Mouse (Mus musculus): Measurements from ENCODE around the gene Pafah1b1. TPM values are rescaled to one million over a fixed set of nuclear protein-coding genes. Genes with fewer than 3 reads are reported as not detected.

The Pafah1b1 gene
- polyA plus RNA-seq, 1 experiment: 28.8 TPM

DNA sequence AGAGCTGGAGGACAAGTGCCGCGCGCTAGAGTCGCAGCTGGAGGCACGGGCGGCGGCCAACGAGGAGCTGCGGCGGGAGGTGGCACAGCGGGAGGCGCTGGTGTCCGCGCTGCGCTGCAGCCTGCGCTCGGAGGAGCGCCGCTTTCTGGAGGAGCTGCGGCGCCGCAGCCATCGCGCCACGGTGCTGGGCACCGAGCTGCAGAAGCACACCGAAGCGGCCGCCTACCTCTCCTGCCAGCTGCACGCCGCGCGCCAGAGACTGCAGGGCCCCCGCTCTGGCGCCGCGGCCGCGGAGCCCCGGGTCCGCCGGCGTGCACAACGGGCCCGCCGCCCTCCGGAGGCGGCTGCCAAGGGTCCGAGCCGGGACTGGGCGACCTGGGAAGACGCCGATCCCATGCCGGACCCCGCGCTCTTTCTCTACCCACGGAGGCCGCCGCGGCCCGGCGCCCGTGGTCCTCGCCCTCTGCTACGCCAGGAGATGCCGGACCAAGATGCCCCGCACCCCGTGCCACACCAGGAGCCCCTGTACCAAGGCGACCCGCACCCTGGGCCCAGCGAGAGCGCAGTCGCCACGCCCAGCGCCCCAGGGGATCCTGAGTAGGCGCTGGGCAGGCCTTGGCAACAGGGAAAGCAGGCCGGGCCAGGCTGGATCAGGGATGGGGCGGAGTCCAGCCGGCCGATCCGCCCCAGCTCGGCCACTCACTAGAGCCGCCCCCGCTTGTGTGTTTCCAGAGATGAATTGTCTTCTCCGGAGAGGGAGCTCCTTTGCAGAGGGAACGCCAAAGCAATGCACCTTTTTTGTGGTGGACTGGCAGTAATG, 86.3 kb downstream of the Pafah1b1 start:
- WGBS: under 1% methylated on average over 86 of the region's 86 CpGs
- peak overlapping the region; percentile 83 for H3K4me3 ChIP-seq (replicated peaks; ENCODE audit: extremely low read depth, low read depth, low read length)
- peaks cover 5% of the 10 kb centered on the region for H3K4me1 ChIP-seq (ENCODE audit: control insufficient read depth, insufficient read depth, low read length)
- peak; percentile 76 for DNase-seq
- TF ChIP-seq POLR2A (IDR thresholded peaks at IDR 0.05; ENCODE audit: borderline replicate concordance, extremely low read depth, low read depth, low read length) (0 out of 2 replicates have a peak, but pooled peaks have one; percentile 29), CTCF (IDR thresholded peaks at IDR 0.05; ENCODE audit: insufficient read depth, low read length) (0 out of 2 replicates have a peak, but pooled peaks have one; percentile 18)

DNA sequence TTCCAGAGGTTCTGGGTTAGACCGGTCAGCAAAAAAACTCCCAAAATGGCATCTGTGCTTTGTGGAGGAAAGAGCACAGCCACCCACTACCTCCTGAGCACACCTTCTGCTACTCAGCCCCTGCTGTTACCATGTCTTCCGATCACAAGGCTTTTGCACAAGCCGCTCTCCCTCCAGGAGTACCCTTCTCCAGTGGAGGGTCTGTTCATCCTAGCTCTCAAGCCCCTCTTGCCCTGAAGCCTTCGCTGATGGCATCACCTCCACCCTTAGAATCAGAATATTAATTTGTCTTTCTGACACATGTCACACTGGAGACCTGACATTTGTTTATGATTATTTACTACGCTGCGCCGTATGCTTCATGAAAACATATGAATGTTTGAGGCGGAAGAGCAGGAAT, 87.0 kb downstream of the Pafah1b1 start:
- H3K4me3 ChIP-seq (replicated peaks; ENCODE audit: extremely low read depth, low read depth, low read length): peak overlapping the region; percentile 83
- no peak for DNase-seq
- no peak for TF ChIP-seq POLR2A (IDR thresholded peaks at IDR 0.05; ENCODE audit: borderline replicate concordance, extremely low read depth, low read depth, low read length)
- TF ChIP-seq CTCF (IDR thresholded peaks at IDR 0.05; ENCODE audit: insufficient read depth, low read length): no peak
- 16% methylated on average over 8 of the region's 8 CpGs for WGBS
- H3K4me1 ChIP-seq (ENCODE audit: control insufficient read depth, insufficient read depth, low read length): peaks cover 5% of the 10 kb centered on the region

DNA sequence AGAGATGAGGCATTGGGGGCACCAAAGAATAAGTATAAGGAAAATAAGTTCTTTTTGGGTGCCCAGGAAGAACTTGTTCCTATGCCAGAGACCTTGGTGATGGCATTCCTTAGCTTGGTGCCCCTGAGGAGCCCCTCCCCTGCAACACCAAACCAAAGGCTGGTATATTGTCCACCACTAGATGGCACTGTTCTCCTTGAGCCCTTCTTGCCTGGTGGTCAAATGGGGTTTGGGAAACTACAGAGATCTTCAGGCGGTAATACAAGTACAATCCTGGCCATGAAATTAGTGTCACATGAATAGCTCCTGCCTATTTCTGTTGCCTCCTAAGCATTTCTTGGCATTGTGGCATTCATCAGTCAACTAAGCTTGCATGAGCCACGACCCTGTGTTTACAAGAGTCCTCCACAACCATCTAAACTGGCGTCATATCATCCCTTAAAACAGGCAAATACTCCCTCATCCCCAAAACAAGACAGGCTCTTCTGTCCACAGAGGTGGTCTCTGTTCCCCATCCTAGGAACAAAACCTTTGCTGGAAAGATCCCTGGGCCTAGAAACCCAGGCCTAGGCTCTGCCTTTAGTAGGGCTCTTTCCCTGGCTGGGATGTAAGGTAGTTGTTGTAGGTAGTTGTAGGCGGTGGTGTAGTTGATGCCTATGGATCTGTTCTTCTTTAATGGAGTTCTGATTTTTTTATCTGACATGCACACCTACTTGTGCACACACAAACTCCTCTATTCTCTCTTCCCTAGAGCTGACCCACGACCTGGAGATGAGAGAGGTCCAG, 89.8 kb downstream of the Pafah1b1 start:
- DNase-seq: peak; percentile 51
- H3K4me1 ChIP-seq (ENCODE audit: control insufficient read depth, insufficient read depth, low read length): peaks cover 5% of the 10 kb centered on the region
- TF ChIP-seq POLR2A (IDR thresholded peaks at IDR 0.05; ENCODE audit: borderline replicate concordance, extremely low read depth, low read depth, low read length) (no peak), CTCF (IDR thresholded peaks at IDR 0.05; ENCODE audit: insufficient read depth, low read length) (peak; percentile 79)
- H3K4me3 ChIP-seq (replicated peaks; ENCODE audit: extremely low read depth, low read depth, low read length): no peak overlapping the region
- 64% methylated on average over 5 of the region's 5 CpGs for WGBS

DNA sequence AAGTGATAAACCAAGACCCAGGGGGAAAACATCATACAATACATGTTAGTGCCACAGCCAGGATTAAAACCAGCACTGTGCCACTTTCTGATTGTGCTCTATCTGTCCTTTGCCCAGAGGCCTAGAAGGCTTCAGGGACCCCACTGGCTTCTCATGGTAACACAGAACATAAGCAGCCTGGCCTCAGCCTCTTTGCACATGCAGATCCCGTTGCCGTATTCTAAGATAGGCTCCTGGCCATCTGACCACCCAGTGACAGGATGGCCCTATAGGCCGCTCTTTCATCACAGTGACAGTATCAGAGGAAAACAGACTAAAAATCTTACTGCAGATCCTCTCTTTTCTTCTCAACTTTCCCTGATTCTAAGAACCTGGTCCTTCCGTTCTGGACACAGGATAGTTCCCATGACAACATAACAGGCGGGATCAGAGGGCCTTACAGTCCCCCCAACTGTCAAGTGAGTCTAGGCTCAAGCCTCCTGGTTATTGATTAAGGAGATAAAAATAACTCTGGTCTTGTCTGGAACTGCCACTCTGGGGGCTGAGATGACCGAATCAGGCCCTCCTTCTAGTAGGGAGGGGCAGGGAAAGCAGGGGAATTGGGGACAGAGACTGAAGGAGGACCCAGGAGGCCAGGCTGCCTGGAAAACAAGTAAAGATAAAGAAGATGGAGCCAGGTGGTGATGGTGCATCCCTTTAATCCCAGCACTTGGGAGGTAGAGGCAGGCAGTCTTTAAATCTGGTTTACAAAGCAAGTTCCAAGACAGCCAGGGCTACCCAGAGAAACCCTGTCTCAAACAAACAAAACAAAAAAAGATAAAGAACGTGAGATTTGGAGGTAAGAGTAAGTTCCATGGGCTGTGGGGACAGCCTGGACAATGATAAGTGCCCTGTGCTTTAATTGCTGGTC, 92.3 kb downstream of the Pafah1b1 start:
- Histone ChIP-seq H3K4me1 (ENCODE audit: control insufficient read depth, insufficient read depth, low read length) (no peaks in the 10 kb centered on the region), H3K4me3 (replicated peaks; ENCODE audit: extremely low read depth, low read depth, low read length) (no peak overlapping the region)
- no peak for TF ChIP-seq POLR2A (IDR thresholded peaks at IDR 0.05; ENCODE audit: borderline replicate concordance, extremely low read depth, low read depth, low read length)
- no peak for TF ChIP-seq CTCF (IDR thresholded peaks at IDR 0.05; ENCODE audit: insufficient read depth, low read length)
- 61% methylated on average over 7 of the region's 7 CpGs for WGBS
- DNase-seq: no peak

DNA sequence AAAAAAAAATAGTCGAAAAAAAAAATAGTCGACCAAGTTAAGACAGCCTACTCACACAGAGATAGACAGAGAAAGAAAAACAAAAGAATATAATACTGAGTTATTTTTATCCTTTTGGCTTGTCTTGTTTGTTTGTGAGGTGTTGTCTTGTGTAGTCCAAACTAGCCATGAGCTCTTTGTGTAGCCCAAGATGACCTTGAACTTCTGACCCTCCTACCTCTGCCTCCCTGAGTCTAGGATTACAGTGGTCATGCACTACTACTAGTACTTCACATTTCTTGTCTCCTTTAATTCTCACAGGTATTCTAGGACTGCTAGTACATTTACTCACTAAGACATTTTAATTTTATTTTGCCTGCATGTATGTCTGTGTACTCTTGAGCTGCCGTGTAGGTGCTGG, 97.0 kb downstream of the Pafah1b1 start:
- TF ChIP-seq POLR2A (IDR thresholded peaks at IDR 0.05; ENCODE audit: borderline replicate concordance, extremely low read depth, low read depth, low read length) (no peak), CTCF (IDR thresholded peaks at IDR 0.05; ENCODE audit: insufficient read depth, low read length) (no peak)
- no peak overlapping the region for H3K4me3 ChIP-seq (replicated peaks; ENCODE audit: extremely low read depth, low read depth, low read length)
- no peak for DNase-seq
- no peaks in the 10 kb centered on the region for H3K4me1 ChIP-seq (ENCODE audit: control insufficient read depth, insufficient read depth, low read length)
- WGBS: 68% methylated on average over 3 of the region's 3 CpGs

DNA sequence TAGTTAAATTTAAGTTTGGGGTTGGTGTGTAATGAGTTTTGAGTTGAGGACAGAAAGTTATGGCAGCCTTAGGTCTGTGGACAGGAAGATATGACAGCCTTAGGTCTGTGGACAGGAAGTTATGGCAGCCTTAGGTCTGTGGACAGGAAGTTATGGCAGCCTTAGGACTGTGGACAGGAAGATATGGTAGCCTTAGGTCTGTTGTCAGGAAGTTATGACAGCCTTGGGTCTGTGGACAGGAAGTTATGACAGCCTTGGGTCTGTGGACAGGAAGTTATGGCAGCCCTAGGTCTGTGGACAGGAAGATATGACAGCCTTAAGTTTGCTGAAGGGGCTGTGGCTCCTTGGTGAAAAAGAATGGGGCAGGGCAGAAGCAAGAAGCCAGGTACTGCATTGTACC, 99.1 kb downstream of the Pafah1b1 start:
- DNase-seq: no peak
- Histone ChIP-seq H3K4me1 (ENCODE audit: control insufficient read depth, insufficient read depth, low read length) (no peaks in the 10 kb centered on the region), H3K4me3 (replicated peaks; ENCODE audit: extremely low read depth, low read depth, low read length) (no peak overlapping the region)
- TF ChIP-seq CTCF (IDR thresholded peaks at IDR 0.05; ENCODE audit: insufficient read depth, low read length) (no peak), POLR2A (IDR thresholded peaks at IDR 0.05; ENCODE audit: borderline replicate concordance, extremely low read depth, low read depth, low read length) (no peak)

Other genes starting within 250 kb of the Pafah1b1 start
- 7.0 and 8.9 TPM in 2 replicates for gene Rap1gap2, start 113.8 kb downstream of the Pafah1b1 start, polyA plus RNA-seq (2012; rRNA removed)
- gene Ccdc92b, start 105.1 kb downstream of the Pafah1b1 start, polyA plus RNA-seq (2012; rRNA removed): 0.51 TPM in 2 replicates
- 28.9 and 36.2 TPM in 2 replicates for gene Cluh, start 75.2 kb downstream of the Pafah1b1 start, polyA plus RNA-seq (2012; rRNA removed)
- gene Mettl16, start 46.2 kb upstream of the Pafah1b1 start, polyA plus RNA-seq (2012; rRNA removed): 2.5 and 2.6 TPM in 2 replicates
- gene Mnt, start 106.2 kb upstream of the Pafah1b1 start, polyA plus RNA-seq (2012; rRNA removed): 21.3 and 22.2 TPM in 2 replicates
- 19.3 and 22.1 TPM in 2 replicates for gene Sgsm2, start 172.4 kb upstream of the Pafah1b1 start, polyA plus RNA-seq (2012; rRNA removed)
- gene Tsr1, start 173.4 kb upstream of the Pafah1b1 start, polyA plus RNA-seq (2012; rRNA removed): 7.1 and 7.5 TPM in 2 replicates
- 35.8 and 40.8 TPM in 2 replicates for gene Smg6, start 201.2 kb upstream of the Pafah1b1 start, polyA plus RNA-seq (2012; rRNA removed)
- 5.0 and 11.4 TPM in 2 replicates for gene Srr, start 201.3 kb upstream of the Pafah1b1 start, polyA plus RNA-seq (2012; rRNA removed)